Mouse (Mus musculus): ENCODE data around the gene Fam187b.
A peak's percentile ranks its signal among the peaks of the same experiment; 100 is the strongest.

Fam187b gene

DNA sequence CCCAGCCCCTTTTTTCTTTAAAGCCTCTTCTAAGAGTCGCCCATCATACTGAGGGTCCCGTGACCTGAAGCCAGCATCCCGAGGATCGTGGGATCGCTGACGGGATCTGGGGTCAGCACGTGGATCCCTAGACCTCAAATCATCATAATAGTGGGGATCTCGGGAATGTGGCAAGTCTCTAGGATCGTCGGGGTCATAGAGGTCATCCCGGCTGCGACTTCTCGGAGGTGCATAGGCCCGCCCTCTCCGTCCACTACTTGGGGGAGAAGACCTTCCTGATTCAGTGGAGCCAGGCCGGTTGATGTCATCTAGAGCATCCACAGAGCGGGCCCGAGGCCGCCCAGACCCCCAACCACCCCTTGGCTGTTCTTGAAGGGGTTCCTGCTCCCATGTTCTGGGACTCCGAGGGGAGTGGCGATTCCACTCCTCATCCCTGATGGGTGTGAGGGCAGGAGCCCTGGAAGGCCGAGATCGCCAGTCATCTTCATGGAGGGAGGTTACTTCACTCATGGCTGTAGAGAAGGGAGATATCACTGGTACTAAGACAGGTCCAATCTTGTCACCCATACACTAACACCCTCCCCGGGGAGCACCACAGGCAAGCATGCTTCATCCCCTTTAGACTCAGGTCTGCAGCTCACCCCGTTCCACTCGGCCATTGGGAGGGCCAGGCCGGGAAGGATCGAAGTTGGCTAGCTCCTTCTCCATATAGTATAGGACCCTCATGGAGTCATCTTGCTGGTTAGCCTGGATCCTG lies 15.3 kb upstream of the Fam187b start:
- peak in 1 of 2 experiments; percentile 49 for DNase-seq

GRCm38 (mm10) chr7:30958866-30959487 lies 14.6 kb upstream of the Fam187b start:
- DNase-seq = peak in 1 of 2 experiments; percentile 37

GRCm38 (mm10) chr7:30959786-30960349 lies 13.7 kb upstream of the Fam187b start:
- peak in 1 of 2 experiments; percentile 30 for DNase-seq

GRCm38 (mm10) chr7:30962862-30963261 lies 10.7 kb upstream of the Fam187b start:
- no peak for DNase-seq

DNA sequence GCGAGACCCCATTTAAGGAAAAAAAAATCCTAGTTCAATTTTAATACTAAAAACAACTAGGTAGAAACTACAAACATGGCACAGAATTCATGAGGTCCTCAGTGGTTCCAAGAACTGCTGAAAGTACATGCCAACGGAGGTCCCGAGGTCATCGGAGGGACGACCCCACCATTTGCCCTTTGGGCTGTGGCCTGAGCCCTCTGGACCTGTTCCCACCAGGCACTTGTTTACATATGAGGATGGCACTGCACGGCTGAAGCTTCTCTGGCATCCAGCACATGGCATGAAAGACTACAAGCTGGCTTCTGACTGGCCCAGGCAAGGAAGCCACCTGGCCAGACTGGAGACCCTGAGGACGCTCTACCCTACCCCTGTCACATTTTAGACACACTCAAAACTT lies 9.2 kb upstream of the Fam187b start:
- DNase-seq = peak in 1 of 2 experiments; percentile 54

DNA sequence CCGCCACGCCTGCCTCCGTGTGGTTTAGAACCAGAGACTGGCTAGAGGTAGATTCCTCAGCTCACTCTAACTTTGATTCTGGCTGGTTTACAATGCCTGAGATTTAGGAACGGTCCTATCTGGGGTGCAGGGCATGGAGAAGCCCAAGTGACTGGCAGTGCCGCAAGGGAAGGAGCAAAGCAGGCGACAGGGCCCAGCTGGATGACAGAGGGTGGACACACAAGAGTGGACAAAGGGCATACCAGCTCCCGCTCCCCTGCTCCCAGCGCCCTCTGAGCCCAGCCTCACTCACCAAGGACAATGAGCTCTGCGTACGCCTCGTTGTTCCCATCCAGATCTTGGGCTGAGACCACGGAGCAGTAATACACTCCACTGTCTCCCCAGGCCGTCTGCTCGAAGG lies 7.9 kb upstream of the Fam187b start:
- DNase-seq = peak in 1 of 2 experiments; percentile 39

DNA sequence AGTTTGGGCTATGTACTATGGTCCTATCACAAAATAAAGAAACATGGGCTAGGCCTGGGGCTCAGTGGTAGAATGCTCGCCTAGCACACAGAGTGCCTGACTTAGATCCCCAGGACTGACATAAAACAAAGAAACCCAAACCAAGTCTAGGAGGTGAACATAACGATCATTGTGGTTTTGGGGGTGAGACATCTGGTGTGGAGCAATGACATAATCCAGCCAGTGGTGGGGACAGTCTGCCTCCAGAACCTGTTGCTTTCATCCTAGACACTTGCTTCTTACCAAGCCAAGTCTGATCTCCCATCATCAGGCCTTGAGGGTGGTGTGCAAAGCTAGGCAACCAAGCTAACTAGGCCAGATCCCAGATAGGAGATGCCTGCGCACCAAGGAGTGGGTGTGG lies 6.9 kb upstream of the Fam187b start:
- DNase-seq = no peak

GRCm38 (mm10) chr7:30968611-30969010 lies 5.0 kb upstream of the Fam187b start:
- no peak for DNase-seq

DNA sequence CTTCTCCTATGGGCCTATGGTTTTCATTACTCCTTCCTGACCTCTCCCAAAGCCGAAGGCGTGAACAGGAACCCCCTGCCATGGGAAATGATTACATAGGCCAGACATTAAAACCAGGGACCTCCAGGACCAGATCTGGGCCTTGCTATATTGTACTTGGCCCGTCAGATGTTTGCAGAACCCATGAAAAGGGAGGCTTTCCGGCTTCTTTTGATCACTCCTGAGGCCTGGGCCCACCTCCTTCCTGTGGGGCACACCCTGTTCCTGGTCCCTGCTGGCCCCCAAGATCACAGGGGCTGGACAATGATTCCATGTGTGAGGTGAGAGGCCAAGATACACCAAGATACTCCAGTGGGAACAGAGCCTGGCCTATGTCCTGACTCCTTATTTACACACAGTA lies 4.4 kb upstream of the Fam187b start:
- no peak for DNase-seq

DNA sequence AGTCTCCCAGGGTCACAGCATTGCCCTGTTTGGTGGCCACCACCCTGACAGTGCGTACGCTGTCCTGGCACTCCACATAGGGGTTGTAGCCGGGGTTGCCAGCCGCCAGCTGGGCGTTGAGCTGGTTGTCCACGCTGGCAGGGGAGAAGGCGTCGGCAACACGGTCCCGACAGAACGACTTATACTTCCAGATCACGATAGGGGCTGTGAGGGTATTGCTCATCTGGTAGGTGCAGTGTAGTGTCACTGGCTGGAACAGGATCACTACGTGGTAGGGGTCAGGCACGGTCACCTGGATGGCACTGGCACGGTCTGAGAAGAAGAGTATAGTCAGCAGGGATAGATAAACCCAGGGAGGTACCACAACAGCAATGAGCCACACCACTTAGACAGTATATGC lies 1.7 kb upstream of the Fam187b start:
- no peak for DNase-seq

GRCm38 (mm10) chr7:30972426-30973250 lies 952 bp upstream of the Fam187b start:
- no peak for DNase-seq

GRCm38 (mm10) chr7:30973251-30973500 lies 414 bp upstream of the Fam187b start, which contains the start of gene Lsr:
Gene Lsr, minus strand, starts transcription at chr7:30973464.
- DNase-seq = peak in 1 of 2 experiments; percentile 92

- DNase-seq = no peak
Measured at GRCm38 (mm10) chr7:30981703-30982102, 8.1 kb downstream of the Fam187b start.

- no peak for DNase-seq
Measured at GRCm38 (mm10) chr7:30985357-30985756, 11.8 kb downstream of the Fam187b start.

DNA sequence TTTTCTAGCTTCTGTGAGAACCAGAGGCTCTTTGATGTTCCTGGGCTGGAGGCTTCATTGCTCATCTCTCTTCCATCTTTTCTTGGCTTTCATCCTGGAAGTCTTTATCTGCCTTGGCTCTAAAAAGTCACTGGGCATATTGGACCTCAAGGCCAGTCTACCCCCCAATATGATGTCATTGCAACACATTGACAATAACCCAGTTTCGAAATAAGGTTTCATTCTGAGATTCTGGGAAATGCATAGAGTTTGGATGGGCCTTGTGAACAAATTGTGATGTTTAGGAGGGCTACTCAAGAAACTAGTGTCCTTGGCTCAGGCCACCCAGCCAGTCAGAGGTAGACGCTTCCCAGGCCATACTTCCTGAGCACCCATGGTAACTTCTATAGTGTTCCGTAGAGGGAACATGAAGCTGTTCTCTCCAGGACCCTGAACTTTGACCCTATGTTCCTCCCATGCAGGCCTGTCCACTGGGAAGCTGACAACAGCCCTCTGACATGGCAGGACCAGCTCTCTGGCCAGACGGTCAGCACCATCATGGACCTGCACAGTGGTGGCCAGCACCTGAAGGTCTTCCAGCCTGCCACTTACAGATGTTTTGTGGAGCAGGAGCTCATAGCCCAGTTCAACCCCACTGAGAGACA lies 15.1 kb downstream of the Fam187b start:
- DNase-seq = no peak

- no peak for DNase-seq
Measured at GRCm38 (mm10) chr7:30992148-30992547, 18.6 kb downstream of the Fam187b start.

GRCm38 (mm10) chr7:30993986-30994385 lies 20.4 kb downstream of the Fam187b start:
- DNase-seq = no peak

GRCm38 (mm10) chr7:30996491-30996890 lies 22.9 kb downstream of the Fam187b start:
- no peak for DNase-seq

- peak; percentile 72 to 78 for DNase-seq
Measured at GRCm38 (mm10) chr7:31000505-31001020, 27.0 kb downstream of the Fam187b start.

GRCm38 (mm10) chr7:31002650-31003049 lies 29.1 kb downstream of the Fam187b start:
- peak; percentile 13 to 55 for DNase-seq

DNA sequence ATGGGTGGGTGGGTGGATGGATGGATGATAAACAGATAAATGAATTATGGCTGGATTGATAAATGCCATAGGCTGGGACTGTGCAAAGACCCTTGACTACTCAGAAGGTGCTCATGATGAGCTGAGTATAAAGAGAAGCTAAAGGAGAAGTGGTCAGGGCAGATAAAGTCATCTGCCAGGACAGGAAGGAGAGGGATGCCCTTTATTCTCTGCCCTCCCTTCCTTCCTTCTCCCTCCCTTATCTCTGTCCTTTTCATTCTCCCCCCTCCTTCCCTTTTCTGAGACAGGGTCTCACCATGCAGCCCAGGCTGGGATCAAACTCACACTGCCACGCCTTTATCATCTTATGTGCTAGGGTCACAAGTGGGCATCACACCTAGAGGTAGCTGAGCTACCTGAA lies 34.2 kb downstream of the Fam187b start:
- DNase-seq = no peak

GRCm38 (mm10) chr7:31008175-31008574 lies 34.6 kb downstream of the Fam187b start:
- DNase-seq = no peak

GRCm38 (mm10) chr7:31008889-31009288 lies 35.3 kb downstream of the Fam187b start:
- DNase-seq = peak in 1 of 2 experiments; percentile 46
